Mouse (Mus musculus) layer of hippocampus, postnatal 10 days (tissue): ENCODE measurements around the gene Sympk. TPM values are rescaled to one million over a fixed set of nuclear protein-coding genes. Genes with fewer than 3 reads are reported as not detected.

Source experiments
- DNase-seq, 2 experiments: peaks; one replicate each; pipeline ENCODE4 v3.0.0; 2021; ENCODE audit warnings: low spot score in 2 of 2
- total RNA-seq, 2 experiments: library from RNA; stranded (reverse); gene quantifications; 2 replicates each; pipeline ENCODE4 v1.2.3; 2021

Gene Sympk
- total RNA-seq, 2 experiments from 2014 or later: 88.4 to 90.2 TPM

DNA sequence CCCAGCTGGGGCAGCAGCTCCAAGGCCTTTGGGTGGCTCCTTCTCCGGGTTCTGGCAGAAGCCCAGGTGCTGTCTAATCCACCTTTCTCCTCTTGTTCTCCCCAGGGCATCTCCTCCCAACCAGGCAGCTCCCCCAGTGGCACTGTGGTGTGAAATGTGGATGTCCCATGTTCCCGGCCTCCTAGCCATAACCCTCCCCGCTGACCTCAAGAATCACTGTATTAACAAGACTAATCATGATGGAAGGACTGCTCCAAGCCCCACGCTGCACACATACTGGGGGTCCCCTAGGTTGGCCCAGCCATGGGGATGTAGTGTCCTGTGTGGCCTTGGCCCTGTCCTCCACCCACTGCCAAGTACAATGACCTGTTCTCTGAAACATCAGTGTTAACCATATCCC, 58.0 kb downstream of the Sympk start:
- DNase-seq: no peak

DNA sequence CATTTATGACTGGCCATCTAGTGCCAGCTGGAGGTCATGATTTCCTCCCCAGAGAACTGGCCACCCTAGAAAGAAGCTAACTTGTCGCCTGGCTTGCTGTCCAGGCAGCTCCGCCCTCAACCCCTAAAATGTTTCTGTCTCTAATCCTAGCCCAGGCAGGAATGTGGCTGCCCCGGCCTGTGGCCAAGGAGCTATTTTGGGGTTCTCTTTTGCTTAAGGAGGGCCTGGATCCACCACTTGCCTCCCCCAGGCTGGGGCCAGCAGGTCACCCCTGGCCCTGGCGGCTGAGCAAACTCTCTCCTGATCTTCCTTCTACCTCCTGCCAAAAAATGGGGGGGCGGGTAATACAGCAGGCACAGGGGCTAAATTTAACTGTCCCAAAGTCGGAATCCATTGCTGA, 58.9 kb downstream of the Sympk start:
- no peak for DNase-seq

DNA sequence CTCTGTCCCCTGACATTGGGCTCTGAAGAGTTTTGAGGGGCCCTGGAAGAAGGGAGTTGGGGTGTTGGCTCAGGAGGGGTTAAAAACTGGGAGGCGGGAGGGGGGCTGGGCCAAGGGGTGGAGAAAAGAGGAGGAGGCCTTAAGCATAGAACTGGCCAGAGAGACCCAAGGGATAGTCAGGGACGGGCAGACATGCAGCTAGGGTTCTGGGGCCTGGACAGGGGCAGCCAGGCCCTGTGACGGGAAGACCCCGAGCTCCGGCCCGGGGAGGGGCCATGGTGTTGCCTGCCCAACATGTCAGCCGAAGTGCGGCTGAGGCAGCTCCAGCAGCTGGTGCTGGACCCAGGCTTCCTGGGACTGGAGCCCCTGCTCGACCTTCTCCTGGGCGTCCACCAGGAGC, 59.5 kb downstream of the Sympk start, which contains the start of gene Dmpk:
TSS of gene Dmpk (plus strand) at position 149 of the 400 bp plus-strand sequence.
- DNase-seq: no peak

DNA sequence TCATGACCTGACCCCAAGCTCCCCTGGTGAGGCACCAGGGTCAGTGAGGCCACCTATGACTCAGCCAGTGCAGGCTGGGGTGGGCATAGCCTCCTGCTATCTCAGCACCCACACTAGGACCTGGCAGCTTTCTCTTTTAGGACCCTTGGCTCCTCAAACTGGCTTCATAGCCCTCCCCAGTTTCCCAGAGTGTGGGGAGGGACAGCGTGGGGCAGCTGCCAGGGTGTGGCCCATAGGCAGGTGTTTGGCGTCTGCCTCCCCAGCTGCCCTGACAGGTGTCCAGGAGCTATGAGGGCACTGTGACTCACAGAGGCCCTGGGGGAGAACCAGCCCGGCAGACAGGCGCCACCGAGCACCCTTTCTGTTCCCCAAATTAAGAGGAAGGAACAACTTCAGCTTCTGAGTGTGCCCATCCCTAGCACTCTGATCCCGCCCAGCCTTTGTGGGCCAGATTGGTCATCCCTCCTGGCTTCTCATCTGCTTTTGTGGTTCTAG, 60.1 kb downstream of the Sympk start:
- no peak for DNase-seq

DNA sequence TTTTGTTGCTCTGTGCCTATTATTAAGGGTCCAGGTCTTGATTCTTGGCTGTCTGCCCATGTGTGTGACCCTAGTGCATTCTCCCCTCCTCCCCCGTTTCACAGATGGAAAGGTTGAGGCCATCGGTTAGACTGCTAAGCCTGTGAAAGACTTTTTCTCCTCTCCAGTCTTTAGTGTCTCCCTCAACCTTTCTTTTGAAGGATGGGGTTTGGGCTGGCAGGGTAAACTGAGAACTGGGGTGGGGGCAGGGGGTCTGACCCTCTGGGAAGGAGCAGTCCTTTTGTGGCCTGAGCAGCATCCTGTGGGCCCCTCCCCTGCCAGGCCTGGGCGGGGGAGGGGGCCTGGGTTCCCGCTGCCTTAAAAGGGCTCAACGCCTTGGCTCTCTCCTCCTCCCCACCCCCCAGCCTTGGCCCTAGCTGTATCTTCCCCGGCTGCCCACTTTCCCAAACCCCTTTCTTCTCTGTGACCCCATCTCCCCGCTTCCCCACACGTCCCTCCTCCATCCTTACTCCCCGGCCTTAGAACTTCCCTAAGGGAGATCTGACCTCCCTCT, 60.8 kb downstream of the Sympk start:
- no peak for DNase-seq

DNA sequence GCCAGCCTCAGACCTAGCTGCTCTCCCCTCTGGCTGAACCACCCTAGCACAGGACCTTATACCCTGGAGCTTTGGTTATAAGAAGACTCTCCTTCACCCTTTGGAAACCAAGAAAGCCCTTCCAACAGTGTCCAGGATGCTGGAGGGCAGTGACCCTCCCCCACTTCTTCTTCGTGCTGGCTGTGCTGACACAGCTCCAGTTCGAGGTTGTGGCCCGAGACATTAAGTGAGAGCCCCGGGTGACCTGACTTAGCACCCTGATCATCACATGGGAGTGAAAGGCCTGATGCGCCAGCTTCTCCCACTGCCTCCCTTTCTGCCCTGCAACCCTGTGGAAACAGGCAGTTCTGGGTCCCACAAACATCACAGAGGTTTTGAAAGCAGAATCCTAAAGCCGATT, 61.3 kb downstream of the Sympk start:
- DNase-seq: no peak

DNA sequence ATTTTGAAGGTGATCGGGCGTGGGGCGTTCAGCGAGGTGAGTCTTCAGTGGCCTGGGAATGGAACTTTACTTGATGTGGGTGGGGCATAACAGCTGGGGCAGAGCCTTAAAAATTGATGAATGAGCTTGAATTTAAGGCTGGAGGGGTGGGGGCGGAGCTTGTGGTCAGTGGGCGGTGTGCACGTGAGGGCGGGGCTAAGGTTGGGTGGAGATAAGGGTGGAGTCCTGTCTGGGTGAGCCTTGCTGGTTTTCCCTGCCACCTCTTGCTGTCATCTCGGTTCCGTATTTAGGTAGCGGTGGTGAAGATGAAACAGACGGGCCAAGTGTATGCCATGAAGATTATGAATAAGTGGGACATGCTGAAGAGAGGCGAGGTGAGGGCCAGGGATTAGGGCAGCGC, 61.9 kb downstream of the Sympk start:
- no peak for DNase-seq

DNA sequence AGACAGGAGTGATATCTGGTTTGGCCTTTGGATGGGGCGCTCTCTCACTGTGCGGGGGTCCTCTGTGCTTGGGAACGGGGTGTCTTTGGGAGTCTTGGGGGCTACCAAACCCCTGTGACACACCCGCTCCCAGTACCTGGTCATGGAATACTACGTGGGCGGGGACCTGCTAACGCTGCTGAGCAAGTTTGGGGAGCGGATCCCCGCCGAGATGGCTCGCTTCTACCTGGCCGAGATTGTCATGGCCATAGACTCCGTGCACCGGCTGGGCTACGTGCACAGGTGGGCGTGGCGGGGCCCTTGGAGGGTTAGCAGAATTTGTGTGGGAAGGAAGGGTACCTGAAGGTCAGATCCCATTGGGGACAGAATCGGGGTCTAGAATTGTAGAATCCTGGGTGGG, 62.6 kb downstream of the Sympk start:
- no peak for DNase-seq

DNA sequence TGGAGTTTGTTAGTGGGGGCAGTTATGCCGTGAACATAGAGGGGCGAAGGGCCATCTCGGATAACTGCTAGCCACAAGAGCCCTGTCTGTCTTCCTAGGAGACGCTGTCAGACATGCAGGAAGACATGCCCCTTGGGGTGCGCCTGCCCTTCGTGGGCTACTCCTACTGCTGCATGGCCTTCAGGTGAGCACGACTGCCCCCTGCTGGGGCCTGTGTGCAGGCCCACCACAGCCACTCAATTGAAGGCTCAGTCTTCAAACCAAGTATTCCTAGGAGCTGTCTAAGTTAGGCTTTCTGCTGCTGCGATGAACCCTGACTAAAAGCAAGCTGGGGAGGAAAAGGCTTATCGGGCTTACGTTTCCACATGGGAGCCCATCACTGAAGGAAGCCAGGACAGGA, 64.6 kb downstream of the Sympk start:
- DNase-seq: peak; percentile 62 to 73

DNA sequence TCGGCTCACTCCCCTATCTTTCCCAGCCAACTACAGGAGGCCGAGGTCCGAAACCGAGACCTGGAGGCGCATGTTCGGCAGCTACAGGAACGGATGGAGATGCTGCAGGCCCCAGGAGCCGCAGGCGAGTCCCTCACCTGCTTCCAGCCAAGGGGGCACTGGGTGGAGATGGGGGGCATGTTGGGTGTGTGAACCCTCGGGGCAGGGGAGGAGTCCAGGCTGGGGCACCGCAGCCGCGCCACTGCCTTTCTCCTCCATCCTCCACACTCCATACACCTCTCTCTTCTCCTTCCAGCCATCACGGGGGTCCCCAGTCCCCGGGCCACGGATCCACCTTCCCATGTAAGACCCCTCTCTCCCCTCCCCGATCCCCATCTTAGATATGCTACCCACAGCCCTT, 67.7 kb downstream of the Sympk start:
- no peak for DNase-seq

DNA sequence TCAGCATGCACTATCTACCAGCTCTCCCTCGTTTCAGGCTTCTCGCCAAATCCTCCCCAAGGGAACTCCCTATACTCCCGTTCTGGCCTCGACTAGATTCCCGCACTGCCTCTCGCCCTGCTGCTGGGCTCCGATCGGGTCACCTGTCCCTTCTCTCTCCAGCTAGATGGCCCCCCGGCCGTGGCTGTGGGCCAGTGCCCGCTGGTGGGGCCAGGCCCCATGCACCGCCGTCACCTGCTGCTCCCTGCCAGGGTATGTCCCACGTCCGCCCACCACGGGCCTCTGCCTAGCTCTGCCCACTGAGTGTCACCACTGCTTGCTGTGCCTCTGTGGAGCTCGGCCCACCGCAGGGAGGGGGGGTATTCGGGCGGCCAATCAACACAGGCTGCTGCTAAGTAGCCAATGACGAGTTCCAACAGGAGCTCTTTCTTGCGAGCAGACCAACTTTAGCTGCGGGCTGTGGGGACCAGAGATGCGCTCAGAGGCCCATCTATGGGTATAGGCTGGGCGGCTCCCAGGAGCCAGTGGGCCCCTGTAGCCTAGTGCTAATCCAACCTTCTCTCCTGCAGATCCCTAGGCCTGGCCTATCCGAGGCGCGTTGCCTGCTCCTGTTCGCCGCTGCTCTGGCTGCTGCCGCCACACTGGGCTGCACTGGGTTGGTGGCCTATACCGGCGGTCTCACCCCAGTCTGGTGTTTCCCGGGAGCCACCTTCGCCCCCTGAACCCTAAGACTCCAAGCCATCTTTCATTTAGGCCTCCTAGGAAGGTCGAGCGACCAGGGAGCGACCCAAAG, 68.4 kb downstream of the Sympk start:
- DNase-seq: peak; percentile 48 to 69

DNA sequence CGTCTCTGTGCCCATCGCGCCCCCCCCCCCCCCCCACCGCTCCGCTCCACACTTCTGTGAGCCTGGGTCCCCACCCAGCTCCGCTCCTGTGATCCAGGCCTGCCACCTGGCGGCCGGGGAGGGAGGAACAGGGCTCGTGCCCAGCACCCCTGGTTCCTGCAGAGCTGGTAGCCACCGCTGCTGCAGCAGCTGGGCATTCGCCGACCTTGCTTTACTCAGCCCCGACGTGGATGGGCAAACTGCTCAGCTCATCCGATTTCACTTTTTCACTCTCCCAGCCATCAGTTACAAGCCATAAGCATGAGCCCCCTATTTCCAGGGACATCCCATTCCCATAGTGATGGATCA, 69.0 kb downstream of the Sympk start:
- peak; percentile 81 to 86 for DNase-seq

DNA sequence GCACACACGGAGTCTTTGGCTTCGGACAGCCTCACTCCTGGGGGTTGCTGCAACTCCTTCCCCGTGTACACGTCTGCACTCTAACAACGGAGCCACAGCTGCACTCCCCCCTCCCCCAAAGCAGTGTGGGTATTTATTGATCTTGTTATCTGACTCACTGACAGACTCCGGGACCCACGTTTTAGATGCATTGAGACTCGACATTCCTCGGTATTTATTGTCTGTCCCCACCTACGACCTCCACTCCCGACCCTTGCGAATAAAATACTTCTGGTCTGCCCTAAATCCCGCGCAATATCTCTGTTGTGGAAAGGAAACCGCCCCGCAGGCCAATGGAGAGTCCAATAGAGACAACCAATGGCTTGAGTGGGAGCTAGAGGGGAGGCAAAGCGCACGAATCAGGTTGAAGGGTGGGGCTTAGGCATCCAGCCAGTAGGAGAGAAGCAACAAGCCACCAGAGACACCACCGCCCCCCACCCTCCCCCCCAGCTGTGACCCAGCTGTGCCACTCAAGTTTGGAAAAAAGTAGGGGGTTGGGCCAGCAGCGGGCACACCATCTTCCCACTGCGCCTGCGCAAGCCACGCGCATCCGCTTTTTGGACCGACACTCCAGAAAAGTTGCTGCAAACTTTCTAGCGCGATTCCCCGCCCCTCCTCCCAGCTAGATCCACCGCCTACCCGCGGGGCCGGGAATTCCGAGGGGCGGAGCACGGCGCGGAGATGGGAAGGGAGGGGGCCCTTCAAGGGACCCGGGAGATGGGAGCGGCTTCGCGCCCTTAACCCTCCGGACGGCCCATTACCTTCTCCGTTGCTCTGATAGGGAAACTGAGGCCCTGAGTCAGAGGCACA, 69.6 kb downstream of the Sympk start:
- peak; percentile 85 to 87 for DNase-seq

DNA sequence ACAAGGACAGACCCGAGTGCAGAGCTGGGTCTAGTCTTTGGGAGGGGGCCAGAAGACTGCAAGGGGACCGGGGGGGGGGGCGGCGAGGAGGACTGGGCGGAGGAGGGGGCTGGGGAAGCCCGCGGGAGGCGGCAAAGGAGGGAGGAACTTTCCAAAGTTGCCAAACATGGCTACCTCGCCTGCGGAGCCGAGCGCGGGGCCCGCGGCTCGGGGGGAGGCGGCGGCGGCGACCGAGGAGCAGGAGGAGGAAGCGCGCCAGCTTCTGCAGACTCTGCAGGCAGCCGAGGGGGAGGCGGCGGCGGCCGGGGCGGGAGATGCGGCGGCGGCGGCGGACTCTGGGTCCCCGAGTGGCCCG, 70.3 kb downstream of the Sympk start, which contains the start of gene Six5:
TSS of gene Six5 (plus strand) at position 124 of the 355 bp plus-strand sequence.
- peak in 1 of 2 experiments; percentile 55 for DNase-seq

DNA sequence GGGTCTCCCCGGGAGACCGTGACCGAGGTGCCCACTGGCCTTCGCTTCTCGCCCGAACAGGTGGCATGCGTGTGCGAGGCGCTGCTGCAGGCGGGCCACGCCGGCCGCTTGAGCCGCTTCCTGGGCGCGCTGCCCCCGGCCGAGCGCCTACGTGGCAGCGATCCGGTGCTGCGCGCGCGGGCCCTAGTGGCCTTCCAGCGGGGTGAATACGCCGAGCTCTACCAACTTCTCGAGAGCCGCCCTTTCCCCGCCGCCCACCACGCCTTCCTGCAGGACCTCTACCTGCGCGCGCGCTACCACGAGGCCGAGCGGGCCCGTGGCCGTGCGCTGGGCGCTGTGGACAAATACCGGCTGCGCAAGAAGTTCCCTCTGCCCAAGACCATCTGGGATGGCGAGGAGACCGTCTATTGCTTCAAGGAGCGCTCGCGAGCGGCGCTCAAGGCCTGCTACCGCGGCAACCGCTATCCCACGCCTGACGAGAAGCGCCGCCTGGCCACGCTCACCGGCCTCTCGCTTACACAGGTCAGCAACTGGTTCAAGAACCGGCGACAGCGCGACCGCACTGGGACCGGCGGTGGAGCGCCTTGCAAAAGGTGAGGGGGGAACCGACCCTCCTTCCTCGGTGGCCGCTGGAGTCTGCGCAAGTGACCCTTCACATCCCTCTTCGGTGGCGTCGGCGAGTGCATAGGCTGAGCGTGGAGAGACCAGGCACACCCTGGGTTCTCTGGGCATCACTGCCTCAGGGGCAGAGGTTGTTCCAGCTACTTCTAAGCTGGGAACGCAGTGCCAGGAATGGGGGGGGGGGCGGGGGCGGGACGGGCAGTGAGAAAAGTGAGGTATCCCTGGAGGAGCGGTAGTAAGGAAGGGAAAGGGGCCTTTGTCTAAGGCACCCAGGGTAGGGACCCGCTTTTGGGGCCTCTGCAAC, 70.9 kb downstream of the Sympk start:
- peak in 1 of 2 experiments; percentile 44 for DNase-seq

DNA sequence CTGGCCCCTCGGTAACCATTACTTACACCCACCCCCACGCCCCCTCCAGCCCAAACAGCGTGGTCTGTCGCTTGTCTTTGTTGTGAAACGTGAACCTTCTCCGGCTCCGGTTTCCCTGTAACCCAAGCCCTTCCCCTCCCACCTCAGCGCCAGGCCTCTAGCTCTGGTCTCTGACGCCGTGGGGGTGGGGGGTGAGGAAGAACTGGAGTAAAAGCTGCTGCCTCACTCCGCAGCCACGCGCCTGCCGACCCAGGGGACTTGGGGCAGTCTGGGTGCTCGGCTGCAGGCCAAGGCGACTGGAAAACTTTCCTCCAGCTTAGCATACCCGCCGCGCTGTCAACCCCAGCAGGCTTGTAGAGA, 71.6 kb downstream of the Sympk start:
- peak in 1 of 2 experiments; percentile 38 for DNase-seq

DNA sequence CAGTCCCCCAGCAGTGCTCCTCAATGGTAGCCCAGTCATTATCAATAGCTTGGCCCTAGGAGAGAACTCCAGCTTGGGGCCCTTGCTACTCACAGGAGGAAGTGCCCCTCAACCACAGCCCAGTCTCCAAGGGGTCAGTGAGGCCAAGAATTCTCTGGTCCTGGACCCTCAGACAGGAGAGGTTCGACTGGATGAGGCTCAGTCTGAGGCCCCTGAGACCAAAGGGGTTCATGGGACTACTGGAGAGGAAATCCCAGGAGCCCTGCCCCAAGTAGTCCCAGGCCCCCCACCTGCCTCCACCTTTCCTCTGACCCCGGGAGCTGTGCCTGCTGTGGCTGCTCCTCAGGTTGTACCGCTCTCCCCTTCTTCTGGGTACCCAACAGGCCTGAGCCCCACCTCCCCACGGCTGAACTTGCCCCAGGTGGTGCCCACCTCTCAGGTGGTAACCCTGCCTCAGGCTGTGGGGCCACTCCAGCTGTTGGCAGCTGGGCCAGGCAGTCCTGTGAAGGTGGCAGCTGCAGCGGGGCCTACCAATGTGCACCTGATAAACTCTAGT, 72.3 kb downstream of the Sympk start:
- no peak for DNase-seq

DNA sequence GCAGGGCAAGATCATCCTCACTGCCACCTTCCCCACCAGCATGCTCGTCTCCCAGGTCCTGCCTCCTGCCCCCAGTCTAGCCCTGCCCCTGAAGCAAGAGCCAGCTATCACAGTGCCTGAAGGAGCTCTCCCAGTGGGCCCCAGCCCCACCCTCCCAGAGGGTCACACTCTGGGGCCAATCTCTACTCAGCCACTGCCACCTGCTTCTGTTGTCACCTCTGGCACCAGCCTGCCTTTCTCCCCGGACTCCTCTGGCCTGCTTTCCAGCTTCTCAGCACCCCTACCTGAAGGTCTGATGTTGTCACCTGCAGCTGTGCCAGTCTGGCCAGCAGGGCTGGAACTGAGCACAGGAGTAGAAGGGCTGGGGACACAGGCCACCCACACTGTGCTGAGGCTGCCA, 73.0 kb downstream of the Sympk start:
- no peak for DNase-seq

DNA sequence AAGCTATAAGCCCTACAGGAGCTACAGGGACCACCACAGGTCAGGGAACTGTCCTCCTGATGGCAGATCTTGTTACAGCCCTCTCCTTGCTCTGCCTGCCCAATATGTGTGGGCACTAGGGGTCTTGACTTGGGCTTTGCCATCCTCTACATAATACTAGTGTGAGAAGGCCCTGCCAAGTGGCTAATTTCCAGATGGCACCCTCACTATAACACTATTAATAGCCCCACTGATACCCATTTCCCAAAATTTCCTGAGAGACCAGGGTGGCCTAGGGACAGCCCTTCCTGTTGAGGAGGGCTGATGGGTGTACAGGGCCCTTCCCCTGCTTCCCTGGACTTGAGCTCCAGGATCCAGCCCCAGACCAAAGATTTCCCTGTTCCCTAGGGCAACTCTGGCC, 73.7 kb downstream of the Sympk start:
- no peak for DNase-seq

DNA sequence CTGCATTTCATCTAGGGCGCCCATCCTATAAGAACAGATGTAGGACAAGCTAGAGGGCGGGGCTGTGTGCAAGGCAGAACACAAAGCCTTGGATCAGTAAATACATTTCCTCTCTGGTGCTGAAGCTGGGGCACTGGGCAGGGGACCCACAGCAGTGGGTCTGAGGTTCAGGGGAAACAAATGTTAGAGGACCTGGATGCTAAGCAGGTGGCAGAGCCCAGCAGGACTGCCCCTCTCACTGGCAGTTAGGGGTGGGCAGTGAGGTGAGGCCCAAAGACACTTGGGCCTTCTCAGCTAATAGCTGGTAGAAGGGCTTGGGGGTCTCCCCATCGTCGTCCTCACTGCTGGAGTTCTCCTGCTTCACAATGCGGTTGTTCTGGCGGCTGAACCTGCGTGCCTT, 74.6 kb downstream of the Sympk start:
- no peak for DNase-seq

DNA sequence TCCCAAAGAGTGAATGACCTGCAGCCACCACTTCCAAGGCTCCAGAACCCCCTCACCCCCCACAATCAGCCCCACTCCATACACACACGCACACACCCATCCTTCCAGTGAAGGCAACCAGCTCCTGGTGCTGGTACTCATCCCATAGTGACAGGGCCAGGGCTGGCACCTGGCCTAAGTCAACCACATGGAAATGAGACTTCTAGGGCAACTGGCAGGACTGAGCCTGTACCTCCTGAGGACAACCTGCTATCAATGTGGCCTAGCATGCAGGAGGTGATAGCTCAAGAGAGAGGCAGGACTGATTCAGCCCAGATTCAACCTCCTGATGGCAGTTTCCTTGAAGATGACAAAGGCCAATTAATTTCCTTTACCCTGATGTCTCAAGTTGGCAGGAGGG, 76.1 kb downstream of the Sympk start:
- DNase-seq: no peak
